Mouse (Mus musculus) brown adipose tissue, adult 24 weeks (tissue): ENCODE data around the gene Fam221b. TPM values are rescaled to one million over a fixed set of nuclear protein-coding genes. Genes with fewer than 3 reads are reported as not detected.

Source experiments
- H3K27ac ChIP-seq: fragments of 200-500 bp; replicated peaks from 2 replicates; pipeline ENCODE4 v1.5.1; 2012; ENCODE audit warnings: low read depth, mild to moderate bottlenecking, low read length
- H3K4me1 ChIP-seq: fragments of 200-500 bp; 2 replicates; pipeline ENCODE4 v1.6.1; 2012; ENCODE audit warnings: low read length, mixed read lengths; ENCODE audit not compliant: control insufficient read depth, insufficient read depth, insufficient read length
- H3K4me3 ChIP-seq: fragments of 200-500 bp; 2 replicates; pipeline ENCODE4 v1.5.1; 2012; ENCODE audit warnings: low read depth, mild to moderate bottlenecking, low read length, moderate library complexity; ENCODE audit not compliant: insufficient read depth
- polyA plus RNA-seq: library from polyadenylated mRNA; stranded (reverse); fragments of >200 nt; gene quantifications from 2 replicates; pipeline ENCODE4 v1.2.4, GENCODE M21; 2012; ENCODE audit not compliant: missing spikeins, insufficient read depth, insufficient read length

Fam221b gene
- polyA plus RNA-seq, 1 experiment: 0.36 TPM

DNA sequence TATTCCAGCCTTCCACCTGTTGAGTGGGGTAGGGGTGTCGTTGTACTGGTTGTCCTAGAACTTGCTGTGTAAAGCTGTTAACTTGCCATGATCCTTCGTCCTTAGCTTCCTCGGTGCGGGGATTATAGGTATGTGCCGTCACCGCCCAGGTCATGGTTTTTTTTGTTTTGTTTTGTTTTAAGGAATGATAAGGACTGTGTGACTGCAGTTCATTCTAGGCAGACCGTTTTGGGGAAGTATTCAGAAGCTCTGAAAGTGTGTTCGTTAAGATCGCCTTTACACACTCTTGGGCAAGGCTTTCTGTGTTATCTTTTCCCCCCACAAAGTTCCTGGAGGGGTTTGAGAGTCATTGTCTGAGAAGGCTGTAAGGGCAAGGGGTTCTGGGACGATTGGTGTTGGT lies 56.4 kb downstream of the Fam221b start:
- no peak overlapping the region for H3K4me3 ChIP-seq
- H3K4me1 ChIP-seq: no peaks in the 10 kb centered on the region
- no peak overlapping the region for H3K27ac ChIP-seq

Other genes with a start within 250 kb of the Fam221b start
- gene Fam166b, start 240.0 kb downstream of the Fam221b start, polyA plus RNA-seq: not detected in 2 replicates
- gene Tesk1, start 227.2 kb downstream of the Fam221b start, polyA plus RNA-seq: 33.8 and 37.9 TPM in 2 replicates
- gene Cd72, start 214.5 kb downstream of the Fam221b start, polyA plus RNA-seq: 1.5 and 1.9 TPM in 2 replicates
- not detected in 2 replicates for gene Sit1, start 185.4 kb downstream of the Fam221b start, polyA plus RNA-seq
- gene Ccdc107, start 176.2 kb downstream of the Fam221b start, polyA plus RNA-seq: 31.3 and 34.0 TPM in 2 replicates
- not detected in 2 replicates for gene Arhgef39, start 169.4 kb downstream of the Fam221b start, polyA plus RNA-seq
- gene Car9, start 162.2 kb downstream of the Fam221b start, polyA plus RNA-seq: not detected in 2 replicates
- 148 and 245 TPM in 2 replicates for gene Tpm2, start 145.4 kb downstream of the Fam221b start, polyA plus RNA-seq
- gene Creb3, start 106.8 kb downstream of the Fam221b start, polyA plus RNA-seq: 18.1 TPM in 2 replicates
- gene Tln1, start 106.5 kb downstream of the Fam221b start, polyA plus RNA-seq: 55.6 and 61.1 TPM in 2 replicates
- gene Rgp1, start 90.4 kb downstream of the Fam221b start, polyA plus RNA-seq: 14.6 and 17.2 TPM in 2 replicates
- 2.3 and 3.6 TPM in 2 replicates for gene Gba2, start 90.3 kb downstream of the Fam221b start, polyA plus RNA-seq
- gene Msmp, start 84.7 kb downstream of the Fam221b start, polyA plus RNA-seq: 1.5 TPM in 1 of 2 replicates, not detected in the other
- 10.8 and 16.4 TPM in 2 replicates for gene Npr2, start 37.2 kb downstream of the Fam221b start, polyA plus RNA-seq
- gene Spag8, start 15.6 kb downstream of the Fam221b start, polyA plus RNA-seq: not detected in 2 replicates
- 269 and 348 TPM in 2 replicates for gene Hint2, start 12.7 kb downstream of the Fam221b start, polyA plus RNA-seq
- 4.2 and 9.1 TPM in 2 replicates for gene Tmem8b, start 174 bp downstream of the Fam221b start, polyA plus RNA-seq
- not detected in 2 replicates for gene Olfr70, start 31.7 kb upstream of the Fam221b start, polyA plus RNA-seq
- gene Olfr71, start 41.1 kb upstream of the Fam221b start, polyA plus RNA-seq: not detected in 2 replicates
- 4.7 and 5.0 TPM in 2 replicates for gene Hrct1, start 58.0 kb upstream of the Fam221b start, polyA plus RNA-seq
- gene Spaar, start 60.9 kb upstream of the Fam221b start, polyA plus RNA-seq: 1.9 and 2.8 TPM in 2 replicates
- not detected in 2 replicates for gene Olfr159, start 101.9 kb upstream of the Fam221b start, polyA plus RNA-seq
- gene Olfr156, start 154.8 kb upstream of the Fam221b start, polyA plus RNA-seq: not detected in 2 replicates
- gene Olfr157, start 171.1 kb upstream of the Fam221b start, polyA plus RNA-seq: not detected in 2 replicates
- gene Olfr155, start 182.4 kb upstream of the Fam221b start, polyA plus RNA-seq: not detected in 2 replicates
- gene Reck, start 206.4 kb upstream of the Fam221b start, polyA plus RNA-seq: 2.0 and 2.4 TPM in 2 replicates